Mouse (Mus musculus) lung, embryonic 15.5 days (tissue): ENCODE measurements at regions not wholly inside any gene's neighbourhood (a gene's known extent, or its start where the extent isn't known, plus 50 kb on each side); places are given as distances from the start of the nearest gene placed in this dataset.

Source experiments
- ATAC-seq: fragments of 200-750 bp; cut with Nextera tagmentation; 2 replicates; pipeline ENCODE4 v1.8.0; 2017; ENCODE audit warnings: moderate number of reproducible peaks, borderline replicate concordance; ENCODE audit not compliant: low FRiP score, low TSS enrichment; ENCODE audit errors: extremely low read depth
- H3K27ac ChIP-seq: fragments of 300-500 bp; sonication (generic); 2 replicates; pipeline ENCODE4 v1.5.1; 2015; ENCODE audit warnings: moderate library complexity, mild to moderate bottlenecking, inconsistent platforms
- H3K27me3 ChIP-seq: fragments of 300-500 bp; sonication (generic); 2 replicates; pipeline ENCODE4 v1.6.1; 2015; ENCODE audit warnings: inconsistent platforms
- H3K36me3 ChIP-seq: fragments of 300-500 bp; sonication (generic); 2 replicates; pipeline ENCODE4 v1.6.1; 2015; ENCODE audit warnings: inconsistent platforms
- H3K4me1 ChIP-seq: fragments of 300-500 bp; sonication (generic); 2 replicates; pipeline ENCODE4 v1.6.1; 2015; ENCODE audit warnings: inconsistent platforms
- H3K4me2 ChIP-seq: fragments of 300-500 bp; sonication (generic); 2 replicates; pipeline ENCODE4 v1.6.1; 2015; ENCODE audit warnings: inconsistent platforms, mild to moderate bottlenecking, moderate library complexity
- H3K4me3 ChIP-seq: fragments of 300-500 bp; sonication (generic); 2 replicates; pipeline ENCODE4 v1.5.1; 2015; ENCODE audit warnings: mild to moderate bottlenecking, inconsistent platforms
- H3K9ac ChIP-seq: fragments of 300-500 bp; sonication (generic); 2 replicates; pipeline ENCODE4 v1.6.1; 2015; ENCODE audit warnings: inconsistent platforms
- H3K9me3 ChIP-seq: fragments of 300-500 bp; sonication (generic); 2 replicates; pipeline ENCODE4 v1.6.1; 2016; ENCODE audit warnings: inconsistent platforms
- WGBS: fragments of 180-500 bp; shearing (Covaris S2); methylation state at CpG from one replicate; pipeline ENCODE4 v1.1.7; 2015; 5-methylcytosine and 5-hydroxymethylcytosine counted together

GRCm38 (mm10) chr4:45746451-45746850 lies 52.4 kb upstream of the Aldh1b1 start:
- 78% methylated on average over 3 of the region's 3 CpGs for WGBS
- Histone ChIP-seq H3K4me3 (no peak overlapping the region), H3K4me2 (no peak overlapping the region), H3K27me3 (no peaks in the 10 kb centered on the region), H3K9me3 (no peaks in the 10 kb centered on the region), H3K36me3 (no peaks in the 10 kb centered on the region), H3K27ac (no peak overlapping the region), H3K4me1 (0 out of 2 replicates have a peak, but pooled peaks cover 5% of the 10 kb centered on the region), H3K9ac (no peak overlapping the region)
- ATAC-seq: no peak

GRCm38 (mm10) chr4:45745746-45746145 lies 53.1 kb upstream of the Aldh1b1 start:
- Histone ChIP-seq H3K9me3 (no peaks in the 10 kb centered on the region), H3K9ac (no peak overlapping the region), H3K27me3 (no peaks in the 10 kb centered on the region), H3K27ac (no peak overlapping the region), H3K4me2 (no peak overlapping the region), H3K36me3 (no peaks in the 10 kb centered on the region), H3K4me3 (no peak overlapping the region), H3K4me1 (peaks cover 4% of the 10 kb centered on the region; the same call in 1 of the 2 replicates)
- ATAC-seq: no peak
- WGBS: 49% methylated on average over 9 of the region's 9 CpGs

- no peaks in the 10 kb centered on the region for H3K36me3 ChIP-seq
- H3K27ac ChIP-seq: no peak overlapping the region
- no peak overlapping the region for H3K4me3 ChIP-seq
- H3K9me3 ChIP-seq: no peaks in the 10 kb centered on the region
- no peak overlapping the region for H3K4me2 ChIP-seq
- 81% methylated on average over 4 of the region's 4 CpGs for whole genome bisulfite sequencing
- peaks cover 10% of the 10 kb centered on the region; the same call in 1 of the 2 replicates for H3K4me1 ChIP-seq
- H3K27me3 ChIP-seq: no peaks in the 10 kb centered on the region
- no peak for ATAC-seq
- H3K9ac ChIP-seq: no peak overlapping the region
Observed at GRCm38 (mm10) chr4:45744849-45745407, 53.9 kb upstream of the Aldh1b1 start.

GRCm38 (mm10) chr4:45740779-45741365 lies 58.0 kb upstream of the Aldh1b1 start:
- no peaks in the 10 kb centered on the region for H3K27me3 ChIP-seq
- no peak overlapping the region for H3K9ac ChIP-seq
- no peak overlapping the region for H3K27ac ChIP-seq
- H3K36me3 ChIP-seq: no peaks in the 10 kb centered on the region
- ATAC-seq: no peak
- no peak overlapping the region for H3K4me3 ChIP-seq
- no peak overlapping the region for H3K4me2 ChIP-seq
- H3K9me3 ChIP-seq: no peaks in the 10 kb centered on the region
- peaks cover 20% of the 10 kb centered on the region; the same call in 1 of the 2 replicates for H3K4me1 ChIP-seq
- WGBS: 73% methylated on average over 12 of the region's 12 CpGs

- 50% methylated on average over 5 of the region's 5 CpGs for WGBS
- H3K4me1 ChIP-seq: peaks cover 25% of the 10 kb centered on the region; the same call in 1 of the 2 replicates
- ATAC-seq: no peak
Observed at GRCm38 (mm10) chr4:45740319-45740718, 58.5 kb upstream of the Aldh1b1 start.

GRCm38 (mm10) chr4:45739696-45740095 lies 59.1 kb upstream of the Aldh1b1 start:
- no peak for ATAC-seq
- 40% methylated on average over 3 of the region's 3 CpGs for whole genome bisulfite sequencing
- no peak overlapping the region for H3K4me3 ChIP-seq

More at GRCm38 (mm10) chr4:45740319-45740718, 58.5 kb upstream of the Aldh1b1 start:
- no peak overlapping the region for H3K27ac ChIP-seq
- H3K9me3 ChIP-seq: no peaks in the 10 kb centered on the region
- H3K9ac ChIP-seq: no peak overlapping the region
- no peak overlapping the region for H3K4me2 ChIP-seq
- H3K4me3 ChIP-seq: no peak overlapping the region
- H3K27me3 ChIP-seq: no peaks in the 10 kb centered on the region
- H3K36me3 ChIP-seq: no peaks in the 10 kb centered on the region

GRCm38 (mm10) chr4:45739168-45739567 lies 59.7 kb upstream of the Aldh1b1 start:
- Histone ChIP-seq H3K36me3 (no peaks in the 10 kb centered on the region), H3K27ac (no peak overlapping the region), H3K4me3 (no peak overlapping the region), H3K9ac (no peak overlapping the region), H3K9me3 (no peaks in the 10 kb centered on the region), H3K4me1 (peaks cover 25% of the 10 kb centered on the region; the same call in 1 of the 2 replicates), H3K4me2 (no peak overlapping the region), H3K27me3 (no peaks in the 10 kb centered on the region)
- WGBS: 71% methylated on average over 9 of the region's 9 CpGs
- ATAC-seq: no peak

More at GRCm38 (mm10) chr4:45739696-45740095, 59.1 kb upstream of the Aldh1b1 start:
- no peaks in the 10 kb centered on the region for H3K27me3 ChIP-seq
- no peaks in the 10 kb centered on the region for H3K36me3 ChIP-seq
- H3K4me1 ChIP-seq: peaks cover 25% of the 10 kb centered on the region; the same call in 1 of the 2 replicates
- no peaks in the 10 kb centered on the region for H3K9me3 ChIP-seq
- H3K27ac ChIP-seq: no peak overlapping the region
- H3K4me2 ChIP-seq: no peak overlapping the region
- H3K9ac ChIP-seq: no peak overlapping the region

- H3K4me2 ChIP-seq: no peak overlapping the region
- no peaks in the 10 kb centered on the region for H3K9me3 ChIP-seq
- H3K9ac ChIP-seq: no peak overlapping the region
- peaks cover 25% of the 10 kb centered on the region; the same call in 1 of the 2 replicates for H3K4me1 ChIP-seq
- H3K36me3 ChIP-seq: no peaks in the 10 kb centered on the region
- WGBS: 65% methylated on average over 11 of the region's 11 CpGs
- no peak for ATAC-seq
- H3K27me3 ChIP-seq: no peaks in the 10 kb centered on the region
- no peak overlapping the region for H3K27ac ChIP-seq
- H3K4me3 ChIP-seq: no peak overlapping the region
Observed at GRCm38 (mm10) chr4:45738746-45739145, 60.1 kb upstream of the Aldh1b1 start.

- Histone ChIP-seq H3K9ac (no peak overlapping the region), H3K9me3 (no peaks in the 10 kb centered on the region), H3K27ac (peak overlapping the region; percentile 8; the same call in 1 of the 2 replicates), H3K4me3 (no peak overlapping the region), H3K36me3 (no peaks in the 10 kb centered on the region), H3K27me3 (no peaks in the 10 kb centered on the region), H3K4me1 (peaks cover 25% of the 10 kb centered on the region; the same call in 1 of the 2 replicates), H3K4me2 (no peak overlapping the region)
- 45% methylated on average over 10 of the region's 10 CpGs for WGBS
- ATAC-seq: no peak
Observed at GRCm38 (mm10) chr4:45736215-45736815, 62.5 kb upstream of the Aldh1b1 start.

- H3K4me3 ChIP-seq: no peak overlapping the region
Observed at GRCm38 (mm10) chr4:45734011-45734410, 64.8 kb upstream of the Aldh1b1 start.

GRCm38 (mm10) chr4:45730862-45731831 lies 67.7 kb upstream of the Aldh1b1 start:
- Histone ChIP-seq H3K9me3 (no peaks in the 10 kb centered on the region), H3K9ac (no peak overlapping the region), H3K4me3 (no peak overlapping the region), H3K4me2 (no peak overlapping the region), H3K27ac (no peak overlapping the region), H3K36me3 (no peaks in the 10 kb centered on the region), H3K27me3 (no peaks in the 10 kb centered on the region), H3K4me1 (0 out of 2 replicates have a peak, but pooled peaks cover 6% of the 10 kb centered on the region)
- WGBS: 28% methylated on average over 14 of the region's 14 CpGs
- ATAC-seq: 0 out of 2 replicates have a peak, but pooled peaks have one; percentile 64

More at GRCm38 (mm10) chr4:45734011-45734410, 64.8 kb upstream of the Aldh1b1 start:
- no peak overlapping the region for H3K9ac ChIP-seq
- H3K4me1 ChIP-seq: 0 out of 2 replicates have a peak, but pooled peaks cover 13% of the 10 kb centered on the region
- no peak for ATAC-seq
- H3K27ac ChIP-seq: no peak overlapping the region
- no peaks in the 10 kb centered on the region for H3K36me3 ChIP-seq
- no peak overlapping the region for H3K4me2 ChIP-seq
- no peaks in the 10 kb centered on the region for H3K27me3 ChIP-seq
- 85% methylated on average over 6 of the region's 6 CpGs for WGBS
- H3K9me3 ChIP-seq: no peaks in the 10 kb centered on the region
